Mouse (Mus musculus) brain, embryonic 14.5 days (tissue): ENCODE measurements around the gene Zfp648. TPM values are rescaled to one million over a fixed set of nuclear protein-coding genes. Genes with fewer than 3 reads are reported as not detected.

Source experiments
- DNase-seq: peaks from one replicate; pipeline ENCODE4 v3.0.0-alpha.2; 2011; ENCODE audit warnings: low read depth
- CTCF ChIP-seq: fragments of 200-500 bp; IDR thresholded peaks from 2 replicates; pipeline ENCODE4 v1.5.1; 2012; ENCODE audit warnings: inconsistent platforms, mild to moderate bottlenecking, moderate library complexity, borderline replicate concordance; ENCODE audit not compliant: insufficient read depth, insufficient read length; ENCODE audit errors: extremely low read depth
- POLR2A ChIP-seq: fragments of 200-500 bp; IDR thresholded peaks from 2 replicates; pipeline ENCODE4 v1.6.1; 2012; ENCODE audit warnings: mild to moderate bottlenecking, inconsistent platforms, borderline replicate concordance; ENCODE audit not compliant: poor library complexity, insufficient read depth, insufficient read length, severe bottlenecking; ENCODE audit errors: extremely low read depth
- polyA plus RNA-seq: library from polyadenylated mRNA; depleted of rRNA; stranded (reverse); fragments of >200 nt; gene quantifications from 2 replicates; pipeline ENCODE4 v1.2.3, GENCODE M21; 2012

Zfp648 gene
- polyA plus RNA-seq, 1 experiment: 0.33 TPM

- TF ChIP-seq POLR2A: no peak
- no peak for TF ChIP-seq CTCF
- no peak for DNase-seq
Observed at GRCm38 (mm10) chr1:154233033-154233432, 32.0 kb downstream of the Zfp648 start.

DNA sequence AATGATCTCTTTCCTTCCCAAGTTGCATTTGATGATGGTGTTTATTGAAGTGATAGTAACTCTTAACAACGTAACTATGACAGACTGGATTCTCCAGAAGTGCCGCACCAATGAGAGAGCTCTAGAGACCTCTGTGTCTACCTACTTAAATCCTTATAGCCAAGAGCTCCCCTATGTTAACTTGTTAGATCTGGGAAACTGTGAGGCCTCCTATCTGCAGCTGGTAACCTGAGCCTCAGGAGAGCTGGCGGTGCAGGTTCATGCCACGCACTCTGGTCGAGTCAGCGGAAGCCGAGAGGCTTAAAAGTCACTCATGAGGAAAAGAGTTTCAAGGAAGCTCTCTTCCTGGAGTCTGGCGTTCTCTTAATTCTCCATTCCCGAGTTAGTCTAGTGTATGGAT lies 33.8 kb downstream of the Zfp648 start:
- no peak for TF ChIP-seq POLR2A
- no peak for TF ChIP-seq CTCF
- no peak for DNase-seq

GRCm38 (mm10) chr1:154238876-154239275 lies 37.9 kb downstream of the Zfp648 start:
- TF ChIP-seq CTCF (peak; percentile 45; the same call in 1 of the 2 replicates), POLR2A (no peak)
- peak; percentile 27 for DNase-seq

- no peak for TF ChIP-seq POLR2A
- no peak for TF ChIP-seq CTCF
- DNase-seq: no peak
Observed at GRCm38 (mm10) chr1:154251186-154251585, 50.2 kb downstream of the Zfp648 start.

- no peak for TF ChIP-seq CTCF
- TF ChIP-seq POLR2A: no peak
- no peak for DNase-seq
Observed at GRCm38 (mm10) chr1:154252739-154253138, 51.8 kb downstream of the Zfp648 start.
